Mouse (Mus musculus): ENCODE measurements around the gene Lrrfip2.

DNA sequence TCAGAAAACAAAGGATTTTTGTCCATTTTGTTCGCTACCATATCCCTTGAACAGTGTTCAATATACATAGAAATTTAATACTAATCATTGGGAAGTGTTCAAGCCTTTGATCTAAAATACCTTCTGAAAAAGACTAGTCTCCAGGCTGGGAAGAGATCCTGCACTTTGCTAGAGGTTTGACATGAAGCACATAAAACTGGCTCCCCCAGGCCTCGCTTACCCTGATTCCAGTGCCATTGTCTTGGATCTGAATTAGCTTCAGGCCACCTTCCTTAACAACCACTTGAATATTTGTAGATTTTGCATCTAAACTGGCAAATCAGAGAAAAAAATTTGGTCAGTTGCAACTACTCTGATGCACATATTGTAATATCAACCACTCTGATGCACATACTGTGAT is 150.6 kb downstream of the Lrrfip2 start:
- TF ChIP-seq POLR2A (IDR thresholded peaks at IDR 0.05; ENCODE audit: extremely low read depth, insufficient read depth, low read length) (no peak), CTCF (IDR thresholded peaks at IDR 0.05; ENCODE audit: low read depth, low read length) (no peak)

Measured in liver, adult 2 months (tissue).